Mouse (Mus musculus) E14TG2a.4 (cell line): Measurements from ENCODE around the gene Tmem220.

Source experiments
- CTCF ChIP-seq: conservative IDR thresholded peaks from 2 replicates; pipeline ENCODE4 v1.5.1; 2014; ENCODE audit warnings: low read length
- NANOG ChIP-seq: IDR thresholded peaks from 2 replicates; pipeline ENCODE4 v1.6.1; 2014; ENCODE audit warnings: borderline replicate concordance, low read length, mixed read lengths
- POU5F1 ChIP-seq: IDR thresholded peaks from 2 replicates; pipeline ENCODE4 v1.6.1; 2014; ENCODE audit warnings: low read length, borderline replicate concordance

GRCm38 (mm10) chr11:67082793-67083192 lies 57.8 kb downstream of the Tmem220 start:
- TF ChIP-seq CTCF (no peak), NANOG (no peak), POU5F1 (no peak)
